Mouse (Mus musculus): ENCODE data around the gene Cdk8. TPM values are rescaled to one million over a fixed set of nuclear protein-coding genes. Genes with fewer than 3 reads are reported as not detected.

The Cdk8 gene
- polyA plus RNA-seq, 1 experiment from 2014 or later = 26.1 TPM

DNA sequence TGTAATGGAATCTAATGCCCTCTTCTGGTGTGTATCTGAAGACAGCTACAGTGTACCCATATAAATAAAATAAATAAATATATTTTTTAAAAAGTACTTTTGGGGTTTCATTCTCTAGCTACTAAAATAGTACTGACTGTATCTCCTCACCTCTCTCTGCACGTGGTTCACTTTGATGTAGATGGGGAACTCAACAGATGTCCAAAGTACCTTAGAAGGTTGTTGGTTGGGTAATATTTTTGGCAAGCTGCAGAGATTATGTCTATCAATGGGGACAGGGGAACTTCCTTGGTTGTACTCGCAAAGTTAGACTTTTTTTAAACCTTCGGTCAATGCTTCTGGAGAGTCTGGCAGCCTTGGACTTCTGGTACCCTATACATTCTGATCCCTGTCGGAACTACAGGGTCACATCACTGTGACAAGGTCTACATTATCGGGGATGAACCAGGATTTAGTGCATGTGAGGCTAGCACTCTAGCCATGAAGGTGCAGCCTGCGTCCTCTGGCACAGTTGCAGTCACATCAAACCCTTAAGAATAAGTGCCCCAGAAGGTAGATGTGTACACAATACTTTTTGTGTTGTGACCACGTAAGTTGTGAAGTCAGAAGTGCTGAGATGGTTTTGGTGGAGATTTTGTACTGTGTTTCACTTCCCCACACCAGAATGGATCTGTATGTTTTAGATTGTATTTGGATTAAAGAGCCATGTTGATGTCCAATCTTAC, 14.8 kb downstream of the Cdk8 start:
- 94% methylated on average over 7 of the region's 7 CpGs for WGBS
- no peak for ATAC-seq (ENCODE audit: low read depth)
- H3K27me3 ChIP-seq (ENCODE audit: control insufficient read depth, insufficient read depth, low read length) = no peaks in the 10 kb centered on the region
- no peak overlapping the region for H3K27ac ChIP-seq (ENCODE audit: low read depth, low read length)
- H3K4me1 ChIP-seq (ENCODE audit: control insufficient read depth, insufficient read depth, low read length) = no peaks in the 10 kb centered on the region
- H3K36me3 ChIP-seq (ENCODE audit: control insufficient read depth, insufficient read depth, low read length) = no peaks in the 10 kb centered on the region
- H3K9me3 ChIP-seq (ENCODE audit: control insufficient read depth, low read length) = no peaks in the 10 kb centered on the region
- H3K4me2 ChIP-seq (ENCODE audit: low read depth, low read length) = no peak overlapping the region
- H3K9ac ChIP-seq (replicated peaks; ENCODE audit: low read depth, low read length) = no peak overlapping the region
- H3K4me3 ChIP-seq (ENCODE audit: low read depth, low read length) = no peak overlapping the region

DNA sequence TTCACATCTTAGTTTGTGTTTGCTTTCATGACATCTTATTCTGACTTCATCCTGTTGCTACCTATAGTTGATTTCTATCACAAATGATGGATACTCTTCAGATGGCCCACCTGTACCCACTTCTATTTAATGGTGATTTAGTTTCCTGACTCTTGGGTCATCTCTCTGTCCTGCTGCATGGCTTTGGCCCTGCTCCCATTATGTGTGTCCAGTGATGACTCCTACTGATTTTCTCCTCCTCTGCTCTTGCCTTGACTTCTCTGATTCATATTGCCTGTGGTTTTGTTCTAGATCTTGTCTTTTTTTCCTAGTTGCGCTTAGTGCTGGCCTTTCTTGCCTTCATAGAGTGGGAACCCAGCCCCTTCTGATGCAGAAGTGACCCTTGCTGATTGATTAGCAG, 15.4 kb downstream of the Cdk8 start:
- Histone ChIP-seq H3K9ac (replicated peaks; ENCODE audit: low read depth, low read length) (no peak overlapping the region), H3K36me3 (ENCODE audit: control insufficient read depth, insufficient read depth, low read length) (no peaks in the 10 kb centered on the region), H3K27me3 (ENCODE audit: control insufficient read depth, insufficient read depth, low read length) (no peaks in the 10 kb centered on the region), H3K27ac (ENCODE audit: low read depth, low read length) (no peak overlapping the region), H3K4me3 (ENCODE audit: low read depth, low read length) (no peak overlapping the region), H3K4me1 (ENCODE audit: control insufficient read depth, insufficient read depth, low read length) (no peaks in the 10 kb centered on the region), H3K4me2 (ENCODE audit: low read depth, low read length) (no peak overlapping the region), H3K9me3 (ENCODE audit: control insufficient read depth, low read length) (no peaks in the 10 kb centered on the region)
- ATAC-seq (ENCODE audit: low read depth) = no peak
- 96% methylated on average over 1 of the region's 1 CpGs for WGBS

GRCm38 (mm10) chr5:146247709-146248108, 16.7 kb downstream of the Cdk8 start:
- H3K4me1 ChIP-seq (ENCODE audit: control insufficient read depth, insufficient read depth, low read length) = no peaks in the 10 kb centered on the region
- H3K27ac ChIP-seq (ENCODE audit: low read depth, low read length) = no peak overlapping the region
- no peak overlapping the region for H3K4me3 ChIP-seq (ENCODE audit: low read depth, low read length)
- H3K9me3 ChIP-seq (ENCODE audit: control insufficient read depth, low read length) = no peaks in the 10 kb centered on the region
- H3K9ac ChIP-seq (replicated peaks; ENCODE audit: low read depth, low read length) = no peak overlapping the region
- WGBS = 84% methylated on average over 5 of the region's 5 CpGs
- no peak for ATAC-seq (ENCODE audit: low read depth)
- H3K4me2 ChIP-seq (ENCODE audit: low read depth, low read length) = no peak overlapping the region
- H3K36me3 ChIP-seq (ENCODE audit: control insufficient read depth, insufficient read depth, low read length) = no peaks in the 10 kb centered on the region
- no peaks in the 10 kb centered on the region for H3K27me3 ChIP-seq (ENCODE audit: control insufficient read depth, insufficient read depth, low read length)

DNA sequence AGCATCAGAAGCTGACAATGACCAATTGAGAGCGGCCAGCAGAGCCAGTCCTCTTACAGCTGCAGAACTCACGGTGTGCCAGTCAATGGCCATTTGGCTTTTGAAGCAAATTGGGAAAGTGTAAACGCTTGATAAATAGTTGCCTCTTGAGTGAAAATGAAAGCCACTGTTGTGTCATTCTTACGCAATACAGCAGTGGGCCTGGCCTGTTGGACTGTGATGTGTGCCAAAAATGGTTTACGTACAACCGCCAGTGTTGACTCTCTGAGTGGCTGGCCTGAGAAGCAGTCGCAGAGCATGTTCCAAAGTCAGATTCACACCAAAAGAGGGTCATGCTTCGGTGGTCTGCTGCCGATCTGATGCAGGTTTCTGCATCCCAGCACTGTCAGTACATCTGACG, 17.7 kb downstream of the Cdk8 start:
- Histone ChIP-seq H3K27me3 (ENCODE audit: control insufficient read depth, insufficient read depth, low read length) (no peaks in the 10 kb centered on the region), H3K9ac (replicated peaks; ENCODE audit: low read depth, low read length) (no peak overlapping the region), H3K4me2 (ENCODE audit: low read depth, low read length) (no peak overlapping the region), H3K27ac (ENCODE audit: low read depth, low read length) (no peak overlapping the region), H3K4me1 (ENCODE audit: control insufficient read depth, insufficient read depth, low read length) (no peaks in the 10 kb centered on the region), H3K36me3 (ENCODE audit: control insufficient read depth, insufficient read depth, low read length) (no peaks in the 10 kb centered on the region), H3K4me3 (ENCODE audit: low read depth, low read length) (no peak overlapping the region), H3K9me3 (ENCODE audit: control insufficient read depth, low read length) (no peaks in the 10 kb centered on the region)
- ATAC-seq (ENCODE audit: low read depth) = no peak
- 86% methylated on average over 10 of the region's 10 CpGs for WGBS

DNA sequence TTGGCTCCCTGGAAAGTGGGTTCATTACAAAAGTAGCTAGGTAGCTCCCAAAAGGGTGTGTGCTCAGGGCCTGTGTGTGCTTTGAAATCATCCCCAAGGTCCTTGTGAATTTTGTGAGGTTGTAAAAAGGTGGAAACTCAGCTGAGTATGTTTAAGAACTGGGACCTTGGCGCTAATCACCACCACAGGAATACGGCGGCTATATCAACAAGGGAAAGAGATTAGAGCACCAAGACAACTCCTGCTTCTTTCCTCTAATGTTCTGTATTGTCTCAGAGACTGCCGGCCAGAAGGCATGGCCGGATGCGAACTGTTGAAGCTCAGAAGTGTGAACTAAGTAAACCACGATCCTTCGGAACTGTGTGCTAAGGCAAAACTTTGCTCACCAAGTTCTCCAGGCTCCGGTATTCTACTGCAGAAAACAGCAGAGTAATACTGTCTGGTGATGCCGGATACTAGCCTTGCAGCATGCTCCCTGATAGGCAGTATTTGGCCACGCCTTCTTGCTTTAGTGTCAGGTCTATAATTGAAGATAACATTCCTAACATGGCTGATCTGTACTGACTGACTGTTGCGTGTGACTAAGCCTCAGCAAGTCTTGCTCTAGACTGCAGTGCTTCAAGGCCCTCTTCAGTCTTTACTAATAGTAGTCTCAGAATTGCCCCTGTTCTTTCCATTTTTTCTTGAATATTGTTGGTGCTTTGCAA, 19.5 kb downstream of the Cdk8 start:
- H3K4me1 ChIP-seq (ENCODE audit: control insufficient read depth, insufficient read depth, low read length) = no peaks in the 10 kb centered on the region
- WGBS = 95% methylated on average over 12 of the region's 12 CpGs
- H3K9ac ChIP-seq (replicated peaks; ENCODE audit: low read depth, low read length) = no peak overlapping the region
- no peak overlapping the region for H3K4me3 ChIP-seq (ENCODE audit: low read depth, low read length)
- no peaks in the 10 kb centered on the region for H3K9me3 ChIP-seq (ENCODE audit: control insufficient read depth, low read length)
- no peaks in the 10 kb centered on the region for H3K36me3 ChIP-seq (ENCODE audit: control insufficient read depth, insufficient read depth, low read length)
- H3K27ac ChIP-seq (ENCODE audit: low read depth, low read length) = no peak overlapping the region
- H3K4me2 ChIP-seq (ENCODE audit: low read depth, low read length) = no peak overlapping the region
- H3K27me3 ChIP-seq (ENCODE audit: control insufficient read depth, insufficient read depth, low read length) = no peaks in the 10 kb centered on the region
- ATAC-seq (ENCODE audit: low read depth) = no peak

GRCm38 (mm10) chr5:146251663-146252429, 20.8 kb downstream of the Cdk8 start:
- Histone ChIP-seq H3K4me2 (ENCODE audit: low read depth, low read length) (no peak overlapping the region), H3K4me1 (ENCODE audit: control insufficient read depth, insufficient read depth, low read length) (no peaks in the 10 kb centered on the region), H3K36me3 (ENCODE audit: control insufficient read depth, insufficient read depth, low read length) (no peaks in the 10 kb centered on the region), H3K4me3 (ENCODE audit: low read depth, low read length) (no peak overlapping the region), H3K27ac (ENCODE audit: low read depth, low read length) (no peak overlapping the region), H3K27me3 (ENCODE audit: control insufficient read depth, insufficient read depth, low read length) (no peaks in the 10 kb centered on the region), H3K9me3 (ENCODE audit: control insufficient read depth, low read length) (no peaks in the 10 kb centered on the region), H3K9ac (replicated peaks; ENCODE audit: low read depth, low read length) (no peak overlapping the region)
- 93% methylated on average over 5 of the region's 5 CpGs for WGBS
- ATAC-seq (ENCODE audit: low read depth) = no peak

- Histone ChIP-seq H3K9ac (replicated peaks; ENCODE audit: low read depth, low read length) (no peak overlapping the region), H3K27ac (ENCODE audit: low read depth, low read length) (no peak overlapping the region), H3K4me1 (ENCODE audit: control insufficient read depth, insufficient read depth, low read length) (no peaks in the 10 kb centered on the region), H3K4me2 (ENCODE audit: low read depth, low read length) (no peak overlapping the region), H3K9me3 (ENCODE audit: control insufficient read depth, low read length) (no peaks in the 10 kb centered on the region), H3K27me3 (ENCODE audit: control insufficient read depth, insufficient read depth, low read length) (no peaks in the 10 kb centered on the region), H3K36me3 (ENCODE audit: control insufficient read depth, insufficient read depth, low read length) (no peaks in the 10 kb centered on the region), H3K4me3 (ENCODE audit: low read depth, low read length) (no peak overlapping the region)
- no peak for ATAC-seq (ENCODE audit: low read depth)
- 95% methylated on average over 5 of the region's 5 CpGs for WGBS
Observed at GRCm38 (mm10) chr5:146253644-146254043, 22.6 kb downstream of the Cdk8 start.

DNA sequence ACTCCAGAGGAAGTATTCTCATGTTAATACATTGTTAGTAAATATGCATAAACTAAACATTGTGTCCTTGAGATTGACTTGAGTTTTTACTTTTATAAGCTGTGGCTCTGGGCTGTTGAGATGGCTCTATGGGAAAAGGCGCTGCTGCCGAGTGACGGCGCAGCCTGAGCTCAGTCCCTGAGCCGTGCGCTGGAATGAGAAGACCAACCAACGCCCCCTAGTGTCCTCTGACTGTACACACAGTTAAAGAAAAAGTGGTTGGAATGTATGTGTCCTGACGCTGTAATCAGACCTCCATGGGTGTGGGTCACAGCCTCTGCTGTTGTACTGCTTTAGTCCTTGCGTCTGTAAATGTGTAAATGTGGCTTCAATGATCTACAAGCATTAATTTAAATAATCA, 29.0 kb downstream of the Cdk8 start:
- no peak overlapping the region for H3K27ac ChIP-seq (ENCODE audit: low read depth, low read length)
- 66% methylated on average over 9 of the region's 9 CpGs for WGBS
- ATAC-seq (ENCODE audit: low read depth) = no peak
- H3K4me1 ChIP-seq (ENCODE audit: control insufficient read depth, insufficient read depth, low read length) = no peaks in the 10 kb centered on the region
- no peaks in the 10 kb centered on the region for H3K36me3 ChIP-seq (ENCODE audit: control insufficient read depth, insufficient read depth, low read length)
- no peaks in the 10 kb centered on the region for H3K27me3 ChIP-seq (ENCODE audit: control insufficient read depth, insufficient read depth, low read length)
- no peak overlapping the region for H3K4me2 ChIP-seq (ENCODE audit: low read depth, low read length)
- H3K9me3 ChIP-seq (ENCODE audit: control insufficient read depth, low read length) = no peaks in the 10 kb centered on the region
- no peak overlapping the region for H3K4me3 ChIP-seq (ENCODE audit: low read depth, low read length)
- H3K9ac ChIP-seq (replicated peaks; ENCODE audit: low read depth, low read length) = no peak overlapping the region

Data from neural tube, embryonic 14.5 days (tissue).